Mouse (Mus musculus) gastrocnemius, adult 2 months (tissue): Measurements from ENCODE around the gene Hist2h2ac. TPM values are rescaled to one million over a fixed set of nuclear protein-coding genes. Genes with fewer than 3 reads are reported as not detected.
"Not testable (repeated sequence)": the region's sequence is repeated elsewhere in the genome, so short reads cannot be mapped to it uniquely, and the experiment has no call there.

ENCODE experiments used
- DNase-seq: peaks from one replicate; pipeline ENCODE4 v3.0.0; 2022
- H3K27ac ChIP-seq: fragments of 200-600 bp; 2 replicates; pipeline ENCODE4 v1.8.1; 2022; ENCODE audit warnings: mild to moderate bottlenecking
- H3K4me3 ChIP-seq: fragments of 200-600 bp; 2 replicates; pipeline ENCODE4 v1.8.1; 2022; ENCODE audit warnings: mild to moderate bottlenecking, moderate library complexity
- CTCF ChIP-seq: fragments of 200-600 bp; IDR thresholded peaks from 2 replicates; pipeline ENCODE4 v1.8.1; 2022; ENCODE audit warnings: antibody characterized with exemption, mild to moderate bottlenecking, moderate library complexity
- intact Hi-C: fragments of 180-260 bp; cut with DNase I; formaldehyde crosslinking; loops from one replicate; pipeline ENCODE4 v1.15.1; 2025
- total RNA-seq, 2 experiments: library from RNA; stranded (reverse); gene quantifications; 2 replicates each; pipeline ENCODE4 v1.2.3; 2021

Gene Hist2h2ac
- total RNA-seq, 2 experiments from 2014 or later, result 8.4 to 10.2 TPM

GRCm38 (mm10) chr3:96230910-96231757, 10.5 kb upstream of the Hist2h2ac start:
- Histone ChIP-seq H3K4me3 (no peak overlapping the region), H3K27ac (0 out of 2 replicates have a peak overlapping the region, but pooled peaks have one; percentile 20)
- no peak for TF ChIP-seq CTCF
- intact Hi-C loops, result no loop called here
- no peak for DNase-seq

- no peak for DNase-seq
- intact Hi-C loops, result no loop called here
- H3K4me3 ChIP-seq, result no peak overlapping the region
- no peak for TF ChIP-seq CTCF
- no peak overlapping the region for H3K27ac ChIP-seq
Observed at GRCm38 (mm10) chr3:96230404-96230803, 9.7 kb upstream of the Hist2h2ac start.

GRCm38 (mm10) chr3:96228828-96229227, 8.1 kb upstream of the Hist2h2ac start:
- H3K4me3 ChIP-seq, result no peak overlapping the region
- no peak for TF ChIP-seq CTCF
- no peak for DNase-seq
- intact Hi-C loops, result no loop called here
- no peak overlapping the region for H3K27ac ChIP-seq

- no peak for TF ChIP-seq CTCF
- DNase-seq, result no peak
- Histone ChIP-seq H3K4me3 (no peak overlapping the region), H3K27ac (no peak overlapping the region)
- intact Hi-C loops, result no loop called here
Observed at GRCm38 (mm10) chr3:96226695-96227648, 6.3 kb upstream of the Hist2h2ac start.

- TF ChIP-seq CTCF, result no peak
- Histone ChIP-seq H3K27ac (no peak overlapping the region), H3K4me3 (no peak overlapping the region)
- no peak for DNase-seq
- intact Hi-C loops, result no loop called here
Observed at GRCm38 (mm10) chr3:96225421-96225820, 4.7 kb upstream of the Hist2h2ac start.

GRCm38 (mm10) chr3:96222774-96223173, 2.1 kb upstream of the Hist2h2ac start:
- no peak for DNase-seq
- intact Hi-C loops, result loop anchor here (2.0 kb wide), 1 partner anchor 14 kb away; no protein-coding TSS in a partner anchor
- no peak overlapping the region for H3K4me3 ChIP-seq
- peak overlapping the region; percentile 97; the same call in 1 of the 2 replicates for H3K27ac ChIP-seq
- TF ChIP-seq CTCF, result no peak

- no peak for DNase-seq
- no peak for TF ChIP-seq CTCF
- intact Hi-C loops, result loop anchor here (2.0 kb wide), 2 partner anchors 15 to 41 kb away; partner anchors contain the start of gene Hist2h4
- peak overlapping the region; percentile 97 for H3K27ac ChIP-seq
- peak overlapping the region; percentile 89 for H3K4me3 ChIP-seq
Observed at GRCm38 (mm10) chr3:96221640-96222038, 959 bp upstream of the Hist2h2ac start.

GRCm38 (mm10) chr3:96220131-96220764, 432 bp downstream of the Hist2h2ac start:
- DNase-seq, result not testable (repeated sequence)
- Histone ChIP-seq H3K4me3 (peak overlapping the region; percentile 89), H3K27ac (peak overlapping the region; percentile 97)
- intact Hi-C loops, result loop anchor here (2.0 kb wide), 1 partner anchor 43 kb away; the partner anchor contains the start of gene Hist2h4

- no peak for TF ChIP-seq CTCF
- Histone ChIP-seq H3K4me3 (peak within 1 kb of the TSS; percentile 89), H3K27ac (peak within 1 kb of the TSS; percentile 97)
- DNase-seq, result peak; percentile 85
- intact Hi-C loops, result loop anchor here (2.0 to 5.0 kb wide), 3 partner anchors 43 to 152 kb away; partner anchors contain the start of genes Hist2h4 and Sf3b4
Observed at GRCm38 (mm10) chr3:96219661-96220130, 984 bp downstream of the Hist2h2ac start, which contains the start of the genes Bola1 and Hist2h2ab. Bola1 (minus strand) TSS chr3:96219709. Hist2h2ab (plus strand) TSS chr3:96219865.

GRCm38 (mm10) chr3:96219191-96219641, 1.5 kb downstream of the Hist2h2ac start:
- H3K27ac ChIP-seq, result peak overlapping the region; percentile 97
- TF ChIP-seq CTCF, result peak; percentile 40
- H3K4me3 ChIP-seq, result peak overlapping the region; percentile 89
- DNase-seq, result peak; percentile 44
- intact Hi-C loops, result loop anchor here (5.0 kb wide), 2 partner anchors 47 to 152 kb away; partner anchors contain the start of gene Sf3b4

- Histone ChIP-seq H3K27ac (no peak overlapping the region), H3K4me3 (no peak overlapping the region)
- DNase-seq, result no peak
- TF ChIP-seq CTCF, result peak; percentile 40
- intact Hi-C loops, result no loop called here
Observed at GRCm38 (mm10) chr3:96209242-96209641, 11.4 kb downstream of the Hist2h2ac start.

GRCm38 (mm10) chr3:96207819-96208218, 12.9 kb downstream of the Hist2h2ac start:
- Histone ChIP-seq H3K4me3 (no peak overlapping the region), H3K27ac (no peak overlapping the region)
- no peak; the same call in 1 of the 2 replicates for TF ChIP-seq CTCF
- DNase-seq, result no peak
- intact Hi-C loops, result no loop called here
